Mouse (Mus musculus): ENCODE measurements around the gene Cldn3. TPM values are rescaled to one million over a fixed set of nuclear protein-coding genes. Genes with fewer than 3 reads are reported as not detected.

Cldn3 gene
- polyA plus RNA-seq, 1 experiment from 2014 or later, result 0.48 TPM

GRCm38 (mm10) chr5:135016224-135016759, 30.3 kb downstream of the Cldn3 start:
- Histone ChIP-seq H3K36me3 (ENCODE audit: control insufficient read depth, insufficient read depth, low read length) (no peaks in the 10 kb centered on the region), H3K4me2 (ENCODE audit: low read depth, low read length) (no peak overlapping the region), H3K4me1 (ENCODE audit: control insufficient read depth, insufficient read depth, low read length) (no peaks in the 10 kb centered on the region), H3K4me3 (ENCODE audit: low read depth, low read length) (no peak overlapping the region), H3K27me3 (ENCODE audit: control insufficient read depth, insufficient read depth, low read length) (no peaks in the 10 kb centered on the region), H3K9me3 (ENCODE audit: control insufficient read depth, low read length) (no peaks in the 10 kb centered on the region), H3K27ac (ENCODE audit: low read depth, low read length) (no peak overlapping the region), H3K9ac (replicated peaks; ENCODE audit: low read depth, low read length) (no peak overlapping the region)
- WGBS, result 57% methylated on average over 4 of the region's 4 CpGs
- ATAC-seq (ENCODE audit: low read depth), result no peak

- Histone ChIP-seq H3K9ac (replicated peaks; ENCODE audit: low read depth, low read length) (no peak overlapping the region), H3K4me2 (ENCODE audit: low read depth, low read length) (no peak overlapping the region), H3K27me3 (ENCODE audit: control insufficient read depth, insufficient read depth, low read length) (no peaks in the 10 kb centered on the region), H3K4me1 (ENCODE audit: control insufficient read depth, insufficient read depth, low read length) (peaks cover 4% of the 10 kb centered on the region; the same call in 1 of the 2 replicates), H3K36me3 (ENCODE audit: control insufficient read depth, insufficient read depth, low read length) (no peaks in the 10 kb centered on the region), H3K27ac (ENCODE audit: low read depth, low read length) (0 out of 2 replicates have a peak overlapping the region, but pooled peaks have one; percentile 12), H3K4me3 (ENCODE audit: low read depth, low read length) (no peak overlapping the region), H3K9me3 (ENCODE audit: control insufficient read depth, low read length) (no peaks in the 10 kb centered on the region)
- ATAC-seq (ENCODE audit: low read depth), result peak; percentile 59; the same call in 1 of the 2 replicates
- 52% methylated on average over 6 of the region's 6 CpGs for WGBS
Measured at GRCm38 (mm10) chr5:135021814-135022213, 35.8 kb downstream of the Cldn3 start.

- Histone ChIP-seq H3K4me3 (ENCODE audit: low read depth, low read length) (peak within 1 kb of the TSS; percentile 66), H3K9me3 (ENCODE audit: control insufficient read depth, low read length) (no peaks in the 10 kb centered on the region), H3K4me2 (ENCODE audit: low read depth, low read length) (peak within 1 kb of the TSS; percentile 85), H3K27ac (ENCODE audit: low read depth, low read length) (peak within 1 kb of the TSS; percentile 48; the same call in 1 of the 2 replicates), H3K9ac (replicated peaks; ENCODE audit: low read depth, low read length) (peak within 1 kb of the TSS; percentile 68), H3K27me3 (ENCODE audit: control insufficient read depth, insufficient read depth, low read length) (no peaks in the 10 kb centered on the region), H3K36me3 (ENCODE audit: control insufficient read depth, insufficient read depth, low read length) (no peaks in the 10 kb centered on the region), H3K4me1 (ENCODE audit: control insufficient read depth, insufficient read depth, low read length) (peaks cover 4% of the 10 kb centered on the region; the same call in 1 of the 2 replicates)
- peak; percentile 90 for ATAC-seq (ENCODE audit: low read depth)
- WGBS, result under 1% methylated on average over 61 of the region's 61 CpGs
Measured at GRCm38 (mm10) chr5:135023344-135024173, 37.5 kb downstream of the Cldn3 start, which contains the start of gene Stx1a. Stx1a (plus strand) TSS chr5:135023482.

- Histone ChIP-seq H3K27ac (ENCODE audit: low read depth, low read length) (no peak overlapping the region), H3K4me1 (ENCODE audit: control insufficient read depth, insufficient read depth, low read length) (peaks cover 4% of the 10 kb centered on the region; the same call in 1 of the 2 replicates), H3K9ac (replicated peaks; ENCODE audit: low read depth, low read length) (no peak overlapping the region), H3K36me3 (ENCODE audit: control insufficient read depth, insufficient read depth, low read length) (no peaks in the 10 kb centered on the region), H3K9me3 (ENCODE audit: control insufficient read depth, low read length) (no peaks in the 10 kb centered on the region), H3K4me2 (ENCODE audit: low read depth, low read length) (peak overlapping the region; percentile 85; the same call in 1 of the 2 replicates), H3K4me3 (ENCODE audit: low read depth, low read length) (peak overlapping the region; percentile 66; the same call in 1 of the 2 replicates), H3K27me3 (ENCODE audit: control insufficient read depth, insufficient read depth, low read length) (no peaks in the 10 kb centered on the region)
- WGBS, result 63% methylated on average over 11 of the region's 11 CpGs
- no peak for ATAC-seq (ENCODE audit: low read depth)
Measured at GRCm38 (mm10) chr5:135024665-135025224, 38.7 kb downstream of the Cldn3 start.

- H3K36me3 ChIP-seq (ENCODE audit: control insufficient read depth, insufficient read depth, low read length), result no peaks in the 10 kb centered on the region
- H3K4me3 ChIP-seq (ENCODE audit: low read depth, low read length), result no peak overlapping the region
- H3K4me1 ChIP-seq (ENCODE audit: control insufficient read depth, insufficient read depth, low read length), result peaks cover 4% of the 10 kb centered on the region; the same call in 1 of the 2 replicates
- WGBS, result 21% methylated on average over 7 of the region's 7 CpGs
- ATAC-seq (ENCODE audit: low read depth), result no peak
- H3K9me3 ChIP-seq (ENCODE audit: control insufficient read depth, low read length), result no peaks in the 10 kb centered on the region
- no peak overlapping the region for H3K9ac ChIP-seq (replicated peaks; ENCODE audit: low read depth, low read length)
- no peak overlapping the region for H3K27ac ChIP-seq (ENCODE audit: low read depth, low read length)
- no peaks in the 10 kb centered on the region for H3K27me3 ChIP-seq (ENCODE audit: control insufficient read depth, insufficient read depth, low read length)
- H3K4me2 ChIP-seq (ENCODE audit: low read depth, low read length), result peak overlapping the region; percentile 0; the same call in 1 of the 2 replicates
Measured at GRCm38 (mm10) chr5:135025899-135026298, 39.9 kb downstream of the Cldn3 start.

GRCm38 (mm10) chr5:135029007-135029854, 43.2 kb downstream of the Cldn3 start:
- Histone ChIP-seq H3K36me3 (ENCODE audit: control insufficient read depth, insufficient read depth, low read length) (no peaks in the 10 kb centered on the region), H3K4me2 (ENCODE audit: low read depth, low read length) (no peak overlapping the region), H3K4me1 (ENCODE audit: control insufficient read depth, insufficient read depth, low read length) (no peaks in the 10 kb centered on the region; the same call in 1 of the 2 replicates), H3K9me3 (ENCODE audit: control insufficient read depth, low read length) (no peaks in the 10 kb centered on the region), H3K9ac (replicated peaks; ENCODE audit: low read depth, low read length) (no peak overlapping the region), H3K4me3 (ENCODE audit: low read depth, low read length) (no peak overlapping the region), H3K27ac (ENCODE audit: low read depth, low read length) (no peak overlapping the region), H3K27me3 (ENCODE audit: control insufficient read depth, insufficient read depth, low read length) (no peaks in the 10 kb centered on the region)
- 61% methylated on average over 18 of the region's 18 CpGs for WGBS
- no peak for ATAC-seq (ENCODE audit: low read depth)

- no peak for ATAC-seq (ENCODE audit: low read depth)
- WGBS, result 93% methylated on average over 5 of the region's 5 CpGs
- no peak overlapping the region for H3K9ac ChIP-seq (replicated peaks; ENCODE audit: low read depth, low read length)
- H3K4me3 ChIP-seq (ENCODE audit: low read depth, low read length), result no peak overlapping the region
- H3K27ac ChIP-seq (ENCODE audit: low read depth, low read length), result no peak overlapping the region
- no peaks in the 10 kb centered on the region for H3K36me3 ChIP-seq (ENCODE audit: control insufficient read depth, insufficient read depth, low read length)
- H3K27me3 ChIP-seq (ENCODE audit: control insufficient read depth, insufficient read depth, low read length), result no peaks in the 10 kb centered on the region
- H3K4me1 ChIP-seq (ENCODE audit: control insufficient read depth, insufficient read depth, low read length), result no peaks in the 10 kb centered on the region
- H3K9me3 ChIP-seq (ENCODE audit: control insufficient read depth, low read length), result no peaks in the 10 kb centered on the region
- no peak overlapping the region for H3K4me2 ChIP-seq (ENCODE audit: low read depth, low read length)
Measured at GRCm38 (mm10) chr5:135032581-135032980, 46.6 kb downstream of the Cldn3 start.

GRCm38 (mm10) chr5:135034593-135034992, 48.6 kb downstream of the Cldn3 start:
- no peaks in the 10 kb centered on the region for H3K27me3 ChIP-seq (ENCODE audit: control insufficient read depth, insufficient read depth, low read length)
- no peaks in the 10 kb centered on the region for H3K9me3 ChIP-seq (ENCODE audit: control insufficient read depth, low read length)
- no peaks in the 10 kb centered on the region for H3K4me1 ChIP-seq (ENCODE audit: control insufficient read depth, insufficient read depth, low read length)
- H3K4me2 ChIP-seq (ENCODE audit: low read depth, low read length), result no peak overlapping the region
- H3K27ac ChIP-seq (ENCODE audit: low read depth, low read length), result no peak overlapping the region
- WGBS, result 96% methylated on average over 2 of the region's 2 CpGs
- no peak for ATAC-seq (ENCODE audit: low read depth)
- H3K36me3 ChIP-seq (ENCODE audit: control insufficient read depth, insufficient read depth, low read length), result no peaks in the 10 kb centered on the region
- H3K4me3 ChIP-seq (ENCODE audit: low read depth, low read length), result no peak overlapping the region
- no peak overlapping the region for H3K9ac ChIP-seq (replicated peaks; ENCODE audit: low read depth, low read length)

All from neural tube, embryonic 14.5 days (tissue).